Mouse (Mus musculus): ENCODE measurements at regions not wholly inside any gene's neighbourhood (a gene's known extent, or its start where the extent isn't known, plus 50 kb on each side); places are given as distances from the start of the nearest gene placed in this dataset.

DNA sequence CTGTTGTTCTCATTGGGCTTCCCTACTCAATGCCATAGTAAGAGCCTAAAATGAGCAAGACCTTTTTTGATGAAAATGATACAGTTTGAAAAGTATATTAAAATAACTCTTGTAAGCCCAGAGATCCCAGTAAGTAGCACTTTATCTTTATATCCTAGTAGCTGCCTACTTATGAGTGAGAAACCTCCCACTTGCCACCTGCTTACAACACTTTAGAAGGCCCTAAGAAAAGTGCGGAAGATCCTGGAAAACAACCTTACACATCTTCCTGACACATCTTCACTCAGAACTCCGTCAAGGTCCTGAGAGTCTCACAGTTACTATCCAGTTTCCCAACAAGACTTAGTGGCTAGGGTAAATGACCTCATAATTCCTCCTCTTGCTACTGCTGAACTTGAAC, 759.0 kb upstream of the Ptprd start:
- peak in 1 of 2 experiments; percentile 55 for DNase-seq (ENCODE audit: low spot score in 2 of 2)
- intact Hi-C loops (cut with DNase I): no loop called here

DNA sequence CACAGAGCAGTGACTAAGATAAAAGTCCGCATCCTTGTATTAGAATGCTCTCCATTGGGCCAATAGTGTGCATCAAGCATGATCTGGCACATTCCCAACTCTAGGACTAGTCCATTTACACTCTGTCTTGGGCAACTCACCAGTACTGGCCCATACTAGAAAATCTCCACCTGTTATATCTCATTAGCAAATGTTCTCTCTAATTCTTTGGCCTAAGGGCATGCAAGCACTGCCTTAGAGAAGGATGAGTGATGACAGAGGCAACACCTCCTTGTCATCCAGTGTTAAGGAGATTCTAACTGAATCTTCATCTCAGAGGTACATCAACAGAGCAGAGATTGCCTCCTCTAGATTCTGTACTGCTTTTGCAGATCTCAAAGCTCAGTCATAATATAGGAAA, 731.8 kb upstream of the Ptprd start:
- intact Hi-C loops (cut with DNase I): no loop called here

DNA sequence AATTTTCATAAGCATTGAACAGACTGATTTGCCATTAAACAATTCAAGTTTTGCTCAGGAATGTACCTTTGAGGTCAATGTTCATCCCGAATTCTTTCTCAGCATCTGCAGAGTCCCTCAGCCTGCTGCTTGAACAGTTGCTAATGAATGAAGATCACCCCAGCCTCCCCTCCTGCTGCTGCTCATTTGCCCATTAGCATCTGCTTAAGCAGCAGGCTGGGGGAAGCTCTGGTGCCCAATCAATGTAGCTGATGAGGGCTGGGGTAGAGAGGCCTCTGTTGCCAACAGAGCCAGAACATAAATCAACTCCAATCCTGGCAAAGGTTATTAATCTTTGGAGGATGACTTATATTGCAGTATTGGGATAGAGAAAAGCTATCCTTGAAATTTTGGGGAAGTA, 715.4 kb upstream of the Ptprd start:
- DNase-seq (ENCODE audit: low spot score in 2 of 2): no peak
- intact Hi-C loops (cut with DNase I): no loop called here

More for the DNA sequence above, 731.8 kb upstream of the Ptprd start:
- DNase-seq (ENCODE audit: low spot score in 2 of 2): no peak

DNA sequence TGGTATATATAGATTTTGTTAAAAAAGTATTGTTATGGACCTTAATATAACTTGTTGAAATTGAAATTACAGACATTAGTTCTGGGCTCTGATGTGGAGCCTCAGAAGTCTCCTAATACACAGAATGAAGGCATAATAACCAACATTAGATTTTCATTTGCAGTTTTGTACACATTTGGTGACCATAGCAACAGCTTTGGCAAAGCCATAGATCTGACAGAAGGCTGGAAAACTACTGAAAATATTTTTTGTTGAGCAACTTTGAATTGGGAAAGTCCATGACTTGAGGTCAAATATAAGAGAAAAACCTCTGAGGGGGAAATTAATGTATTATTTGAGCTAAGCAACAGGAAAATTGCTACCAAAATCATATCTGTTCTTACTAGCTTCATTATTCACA, 712.3 kb upstream of the Ptprd start:
- DNase-seq (ENCODE audit: low spot score in 2 of 2): peak in 1 of 2 experiments; percentile 4
- intact Hi-C loops (cut with DNase I): no loop called here

All from left cerebral cortex, postnatal 25 days (tissue).